Mouse (Mus musculus): Measurements from ENCODE around the gene Slc6a6. TPM values are rescaled to one million over a fixed set of nuclear protein-coding genes. Genes with fewer than 3 reads are reported as not detected.
A peak's percentile ranks its signal among the peaks of the same experiment; 100 is the strongest.

The Slc6a6 gene
- total and polyA plus RNA-seq, 3 experiments: 0.03 to 2.8 TPM; not detected in 1

GRCm38 (mm10) chr6:91732138-91732537 lies 48.3 kb downstream of the Slc6a6 start:
- no peaks in the 10 kb centered on the region for H3K4me1 ChIP-seq (ENCODE audit: insufficient read depth, low read depth, low read length)
- TF ChIP-seq CTCF (IDR thresholded peaks at IDR 0.05; ENCODE audit: low read depth, low read length) (no peak), GATA1 (IDR thresholded peaks at IDR 0.05; ENCODE audit: borderline replicate concordance, low read length) (no peak)
- ATAC-seq (ENCODE audit: extremely low read depth, insufficient number of reproducible peaks, low FRiP score, poor library complexity, severe bottlenecking) (no peak), DNase-seq (ENCODE audit: low spot score) (no peak)
- peaks cover 3% of the 10 kb centered on the region; the same call in 1 of the 2 replicates for H3K27me3 ChIP-seq (ENCODE audit: insufficient read depth, low read length)
- H3K9me3 ChIP-seq (replicated peaks): no peaks in the 10 kb centered on the region
- no peak overlapping the region for H3K4me3 ChIP-seq (ENCODE audit: low read depth, low read length)
- H3K36me3 ChIP-seq (replicated peaks): no peaks in the 10 kb centered on the region

GRCm38 (mm10) chr6:91736471-91736870 lies 52.6 kb downstream of the Slc6a6 start:
- TF ChIP-seq GATA2 (IDR thresholded peaks at IDR 0.05; ENCODE audit: borderline replicate concordance, low read depth, low read length) (no peak), GATA1 (IDR thresholded peaks at IDR 0.05; ENCODE audit: borderline replicate concordance, low read length) (no peak), TAL1 (conservative IDR thresholded peaks at IDR 0.05; ENCODE audit: low read depth, low read length) (no peak), CTCF (IDR thresholded peaks at IDR 0.05; ENCODE audit: low read depth, low read length) (no peak), POLR2AphosphoS5 (IDR thresholded peaks at IDR 0.05; ENCODE audit: insufficient replicate concordance, low read depth, low read length) (no peak)
- no peak for ATAC-seq (ENCODE audit: extremely low read depth, insufficient number of reproducible peaks, low FRiP score, poor library complexity, severe bottlenecking)
- H3K36me3 ChIP-seq (replicated peaks): no peaks in the 10 kb centered on the region

GRCm38 (mm10) chr6:91737451-91737850 lies 53.6 kb downstream of the Slc6a6 start:
- DNase-seq (ENCODE audit: low spot score) (no peak), ATAC-seq (ENCODE audit: extremely low read depth, insufficient number of reproducible peaks, low FRiP score, poor library complexity, severe bottlenecking) (no peak)
- no peak overlapping the region for H3K4me3 ChIP-seq (ENCODE audit: low read depth, low read length)
- H3K36me3 ChIP-seq (replicated peaks): no peaks in the 10 kb centered on the region
- H3K9me3 ChIP-seq (replicated peaks): no peaks in the 10 kb centered on the region
- no peaks in the 10 kb centered on the region for H3K4me1 ChIP-seq (ENCODE audit: insufficient read depth, low read depth, low read length)
- no peak for TF ChIP-seq POLR2AphosphoS5 (IDR thresholded peaks at IDR 0.05; ENCODE audit: insufficient replicate concordance, low read depth, low read length)
- TF ChIP-seq CTCF (IDR thresholded peaks at IDR 0.05; ENCODE audit: low read depth, low read length): no peak
- no peak for TF ChIP-seq GATA2 (IDR thresholded peaks at IDR 0.05; ENCODE audit: borderline replicate concordance, low read depth, low read length)
- no peak for TF ChIP-seq TAL1 (conservative IDR thresholded peaks at IDR 0.05; ENCODE audit: low read depth, low read length)
- TF ChIP-seq GATA1 (IDR thresholded peaks at IDR 0.05; ENCODE audit: borderline replicate concordance, low read length): no peak
- peaks cover 5% of the 10 kb centered on the region; the same call in 1 of the 2 replicates for H3K27me3 ChIP-seq (ENCODE audit: insufficient read depth, low read length)

More at GRCm38 (mm10) chr6:91736471-91736870, 52.6 kb downstream of the Slc6a6 start:
- DNase-seq (ENCODE audit: low spot score): no peak
- Histone ChIP-seq H3K4me1 (ENCODE audit: insufficient read depth, low read depth, low read length) (no peaks in the 10 kb centered on the region), H3K9me3 (replicated peaks) (no peaks in the 10 kb centered on the region), H3K4me3 (ENCODE audit: low read depth, low read length) (no peak overlapping the region), H3K27me3 (ENCODE audit: insufficient read depth, low read length) (peaks cover 5% of the 10 kb centered on the region; the same call in 1 of the 2 replicates)

- Histone ChIP-seq H3K27me3 (ENCODE audit: insufficient read depth, low read length) (peaks cover 5% of the 10 kb centered on the region; the same call in 1 of the 2 replicates), H3K36me3 (replicated peaks) (no peaks in the 10 kb centered on the region), H3K4me1 (ENCODE audit: insufficient read depth, low read depth, low read length) (no peaks in the 10 kb centered on the region), H3K9me3 (replicated peaks) (no peaks in the 10 kb centered on the region), H3K4me3 (ENCODE audit: low read depth, low read length) (no peak overlapping the region)
- no peak for ATAC-seq (ENCODE audit: extremely low read depth, insufficient number of reproducible peaks, low FRiP score, poor library complexity, severe bottlenecking)
- TF ChIP-seq CTCF (IDR thresholded peaks at IDR 0.05; ENCODE audit: low read depth, low read length): no peak
- TF ChIP-seq GATA2 (IDR thresholded peaks at IDR 0.05; ENCODE audit: borderline replicate concordance, low read depth, low read length): no peak
- no peak for TF ChIP-seq POLR2AphosphoS5 (IDR thresholded peaks at IDR 0.05; ENCODE audit: insufficient replicate concordance, low read depth, low read length)
- no peak for TF ChIP-seq TAL1 (conservative IDR thresholded peaks at IDR 0.05; ENCODE audit: low read depth, low read length)
- no peak for TF ChIP-seq GATA1 (IDR thresholded peaks at IDR 0.05; ENCODE audit: borderline replicate concordance, low read length)
- DNase-seq (ENCODE audit: low spot score): no peak
These were observed 54.2 kb downstream of the Slc6a6 start for GRCm38 (mm10) chr6:91738058-91738457.

GRCm38 (mm10) chr6:91741046-91741445 lies 57.2 kb downstream of the Slc6a6 start:
- Histone ChIP-seq H3K27me3 (ENCODE audit: insufficient read depth, low read length) (peaks cover 5% of the 10 kb centered on the region; the same call in 1 of the 2 replicates), H3K4me1 (ENCODE audit: insufficient read depth, low read depth, low read length) (no peaks in the 10 kb centered on the region), H3K4me3 (ENCODE audit: low read depth, low read length) (no peak overlapping the region), H3K36me3 (replicated peaks) (no peaks in the 10 kb centered on the region), H3K9me3 (replicated peaks) (no peaks in the 10 kb centered on the region)
- ATAC-seq (ENCODE audit: extremely low read depth, insufficient number of reproducible peaks, low FRiP score, poor library complexity, severe bottlenecking) (0 out of 2 replicates have a peak, but pooled peaks have one; percentile 15), DNase-seq (ENCODE audit: low spot score) (peak; percentile 56)
- no peak for TF ChIP-seq GATA2 (IDR thresholded peaks at IDR 0.05; ENCODE audit: borderline replicate concordance, low read depth, low read length)
- TF ChIP-seq TAL1 (conservative IDR thresholded peaks at IDR 0.05; ENCODE audit: low read depth, low read length): no peak
- peak; percentile 97 for TF ChIP-seq CTCF (IDR thresholded peaks at IDR 0.05; ENCODE audit: low read depth, low read length)
- no peak for TF ChIP-seq GATA1 (IDR thresholded peaks at IDR 0.05; ENCODE audit: borderline replicate concordance, low read length)
- no peak for TF ChIP-seq POLR2AphosphoS5 (IDR thresholded peaks at IDR 0.05; ENCODE audit: insufficient replicate concordance, low read depth, low read length)

GRCm38 (mm10) chr6:91742466-91742865 lies 58.6 kb downstream of the Slc6a6 start:
- peaks cover 5% of the 10 kb centered on the region; the same call in 1 of the 2 replicates for H3K27me3 ChIP-seq (ENCODE audit: insufficient read depth, low read length)
- H3K4me1 ChIP-seq (ENCODE audit: insufficient read depth, low read depth, low read length): no peaks in the 10 kb centered on the region
- no peak for DNase-seq (ENCODE audit: low spot score)
- TF ChIP-seq GATA2 (IDR thresholded peaks at IDR 0.05; ENCODE audit: borderline replicate concordance, low read depth, low read length): no peak
- TF ChIP-seq CTCF (IDR thresholded peaks at IDR 0.05; ENCODE audit: low read depth, low read length): no peak
- no peak for TF ChIP-seq TAL1 (conservative IDR thresholded peaks at IDR 0.05; ENCODE audit: low read depth, low read length)
- TF ChIP-seq GATA1 (IDR thresholded peaks at IDR 0.05; ENCODE audit: borderline replicate concordance, low read length): no peak
- no peak for TF ChIP-seq POLR2AphosphoS5 (IDR thresholded peaks at IDR 0.05; ENCODE audit: insufficient replicate concordance, low read depth, low read length)
- no peak overlapping the region for H3K4me3 ChIP-seq (ENCODE audit: low read depth, low read length)
- no peaks in the 10 kb centered on the region for H3K9me3 ChIP-seq (replicated peaks)
- no peak for ATAC-seq (ENCODE audit: extremely low read depth, insufficient number of reproducible peaks, low FRiP score, poor library complexity, severe bottlenecking)
- no peaks in the 10 kb centered on the region for H3K36me3 ChIP-seq (replicated peaks)
